Mouse (Mus musculus): Measurements from ENCODE around the gene Gm21970. TPM values are rescaled to one million over a fixed set of nuclear protein-coding genes. Genes with fewer than 3 reads are reported as not detected.

Gm21970 gene
- polyA plus RNA-seq (2016; fragmentation: Nextera tagmentation; extraction: Ambion mirVana): not detected in 2 replicates

- ATAC-seq (ENCODE audit: low FRiP score, low read depth): no peak
- Histone ChIP-seq H3K9ac (no peak within 1 kb of the TSS), H3K36me3 (peaks cover 63% of the 10 kb centered on the region), H3K4me2 (replicated peaks) (no peak within 1 kb of the TSS), H3K9me3 (no peaks in the 10 kb centered on the region), H3K4me1 (no peaks in the 10 kb centered on the region), H3K27ac (no peak within 1 kb of the TSS), H3K4me3 (no peak within 1 kb of the TSS), H3K27me3 (replicated peaks) (no peaks in the 10 kb centered on the region)
- 80% methylated on average over 5 of the region's 5 CpGs for WGBS
Measured at GRCm38 (mm10) chr16:91391421-91391820, at the start of gene Gm21970. Gene Gm21970 (plus strand): TSS chr16:91391721.

- no peak for ATAC-seq (ENCODE audit: low FRiP score, low read depth)
- no peaks in the 10 kb centered on the region; the same call in 1 of the 2 replicates for H3K4me1 ChIP-seq
- H3K4me3 ChIP-seq: no peak overlapping the region
- H3K36me3 ChIP-seq: no peaks in the 10 kb centered on the region
- WGBS: 80% methylated on average over 9 of the region's 9 CpGs
- H3K4me2 ChIP-seq (replicated peaks): no peak overlapping the region
- H3K27ac ChIP-seq: no peak overlapping the region
- H3K27me3 ChIP-seq (replicated peaks): peaks cover 58% of the 10 kb centered on the region
- H3K9ac ChIP-seq: no peak overlapping the region
- H3K9me3 ChIP-seq: no peaks in the 10 kb centered on the region
Measured at GRCm38 (mm10) chr16:91346491-91346890, 45.0 kb upstream of the Gm21970 start.

GRCm38 (mm10) chr16:91347491-91348263, 43.8 kb upstream of the Gm21970 start:
- no peak overlapping the region for H3K4me3 ChIP-seq
- 63% methylated on average over 20 of the region's 20 CpGs for WGBS
- H3K4me2 ChIP-seq (replicated peaks): no peak overlapping the region
- peaks cover 60% of the 10 kb centered on the region for H3K27me3 ChIP-seq (replicated peaks)
- no peaks in the 10 kb centered on the region for H3K9me3 ChIP-seq
- H3K36me3 ChIP-seq: no peaks in the 10 kb centered on the region
- no peak for ATAC-seq (ENCODE audit: low FRiP score, low read depth)
- H3K9ac ChIP-seq: no peak overlapping the region
- no peak overlapping the region for H3K27ac ChIP-seq
- no peaks in the 10 kb centered on the region; the same call in 1 of the 2 replicates for H3K4me1 ChIP-seq

- Histone ChIP-seq H3K4me3 (no peak overlapping the region), H3K27ac (no peak overlapping the region)
Measured at GRCm38 (mm10) chr16:91348264-91348565, 43.3 kb upstream of the Gm21970 start.

GRCm38 (mm10) chr16:91348588-91349330, 42.8 kb upstream of the Gm21970 start:
- WGBS: 70% methylated on average over 28 of the region's 28 CpGs
- Histone ChIP-seq H3K36me3 (no peaks in the 10 kb centered on the region), H3K9me3 (no peaks in the 10 kb centered on the region), H3K4me3 (no peak overlapping the region), H3K9ac (no peak overlapping the region), H3K27ac (no peak overlapping the region), H3K27me3 (replicated peaks) (peaks cover 66% of the 10 kb centered on the region), H3K4me2 (replicated peaks) (no peak overlapping the region), H3K4me1 (no peaks in the 10 kb centered on the region; the same call in 1 of the 2 replicates)
- ATAC-seq (ENCODE audit: low FRiP score, low read depth): no peak

More at GRCm38 (mm10) chr16:91348264-91348565, 43.3 kb upstream of the Gm21970 start:
- WGBS: 67% methylated on average over 14 of the region's 14 CpGs
- Histone ChIP-seq H3K27me3 (replicated peaks) (peaks cover 66% of the 10 kb centered on the region), H3K9me3 (no peaks in the 10 kb centered on the region), H3K4me2 (replicated peaks) (no peak overlapping the region), H3K9ac (no peak overlapping the region), H3K4me1 (no peaks in the 10 kb centered on the region; the same call in 1 of the 2 replicates), H3K36me3 (no peaks in the 10 kb centered on the region)
- no peak for ATAC-seq (ENCODE audit: low FRiP score, low read depth)

- H3K36me3 ChIP-seq: no peaks in the 10 kb centered on the region
- H3K4me3 ChIP-seq: no peak overlapping the region
- peaks cover 51% of the 10 kb centered on the region for H3K27me3 ChIP-seq (replicated peaks)
- peak; percentile 50; the same call in 1 of the 2 replicates for ATAC-seq (ENCODE audit: low FRiP score, low read depth)
- H3K4me1 ChIP-seq: no peaks in the 10 kb centered on the region; the same call in 1 of the 2 replicates
- no peak overlapping the region for H3K27ac ChIP-seq
- WGBS: 7% methylated on average over 7 of the region's 7 CpGs
- no peak overlapping the region for H3K4me2 ChIP-seq (replicated peaks)
- H3K9me3 ChIP-seq: no peaks in the 10 kb centered on the region
- no peak overlapping the region for H3K9ac ChIP-seq
Measured at GRCm38 (mm10) chr16:91352084-91352562, 39.4 kb upstream of the Gm21970 start.

GRCm38 (mm10) chr16:91352749-91353148, 38.8 kb upstream of the Gm21970 start:
- Histone ChIP-seq H3K27ac (no peak overlapping the region), H3K9me3 (no peaks in the 10 kb centered on the region), H3K4me3 (no peak overlapping the region), H3K27me3 (replicated peaks) (peaks cover 51% of the 10 kb centered on the region), H3K36me3 (no peaks in the 10 kb centered on the region), H3K9ac (no peak overlapping the region), H3K4me1 (no peaks in the 10 kb centered on the region; the same call in 1 of the 2 replicates), H3K4me2 (replicated peaks) (no peak overlapping the region)
- 0 out of 2 replicates have a peak, but pooled peaks have one; percentile 29 for ATAC-seq (ENCODE audit: low FRiP score, low read depth)
- WGBS: 68% methylated on average over 7 of the region's 7 CpGs

- Histone ChIP-seq H3K4me1 (no peaks in the 10 kb centered on the region), H3K27me3 (replicated peaks) (peaks cover 51% of the 10 kb centered on the region), H3K27ac (no peak overlapping the region), H3K9ac (no peak overlapping the region), H3K36me3 (no peaks in the 10 kb centered on the region), H3K4me2 (replicated peaks) (no peak overlapping the region), H3K4me3 (no peak overlapping the region), H3K9me3 (no peaks in the 10 kb centered on the region)
- WGBS: 84% methylated on average over 6 of the region's 6 CpGs
- ATAC-seq (ENCODE audit: low FRiP score, low read depth): no peak
Measured at GRCm38 (mm10) chr16:91353177-91353576, 38.3 kb upstream of the Gm21970 start.

GRCm38 (mm10) chr16:91353638-91354037, 37.9 kb upstream of the Gm21970 start:
- Histone ChIP-seq H3K9ac (no peak overlapping the region), H3K36me3 (no peaks in the 10 kb centered on the region), H3K9me3 (no peaks in the 10 kb centered on the region), H3K4me1 (no peaks in the 10 kb centered on the region), H3K4me3 (no peak overlapping the region), H3K27me3 (replicated peaks) (peaks cover 46% of the 10 kb centered on the region), H3K4me2 (replicated peaks) (no peak overlapping the region), H3K27ac (no peak overlapping the region)
- ATAC-seq (ENCODE audit: low FRiP score, low read depth): no peak
- WGBS: 82% methylated on average over 5 of the region's 5 CpGs

- no peak overlapping the region for H3K4me2 ChIP-seq (replicated peaks)
- H3K9ac ChIP-seq: no peak overlapping the region
- H3K27me3 ChIP-seq (replicated peaks): peaks cover 44% of the 10 kb centered on the region
- H3K27ac ChIP-seq: no peak overlapping the region
- H3K4me3 ChIP-seq: no peak overlapping the region
- H3K9me3 ChIP-seq: no peaks in the 10 kb centered on the region
- H3K36me3 ChIP-seq: no peaks in the 10 kb centered on the region
- 81% methylated on average over 4 of the region's 4 CpGs for WGBS
- no peaks in the 10 kb centered on the region for H3K4me1 ChIP-seq
- ATAC-seq (ENCODE audit: low FRiP score, low read depth): no peak
Measured at GRCm38 (mm10) chr16:91354599-91354998, 36.9 kb upstream of the Gm21970 start.

GRCm38 (mm10) chr16:91355160-91355559, 36.4 kb upstream of the Gm21970 start:
- Histone ChIP-seq H3K27ac (no peak overlapping the region), H3K36me3 (no peaks in the 10 kb centered on the region), H3K9me3 (no peaks in the 10 kb centered on the region), H3K4me1 (no peaks in the 10 kb centered on the region), H3K9ac (no peak overlapping the region), H3K4me2 (replicated peaks) (no peak overlapping the region), H3K27me3 (replicated peaks) (peaks cover 40% of the 10 kb centered on the region), H3K4me3 (no peak overlapping the region)
- WGBS: 77% methylated on average over 12 of the region's 12 CpGs
- ATAC-seq (ENCODE audit: low FRiP score, low read depth): no peak

- Histone ChIP-seq H3K27ac (no peak overlapping the region), H3K4me1 (no peaks in the 10 kb centered on the region), H3K27me3 (replicated peaks) (peaks cover 26% of the 10 kb centered on the region), H3K9me3 (no peaks in the 10 kb centered on the region), H3K36me3 (no peaks in the 10 kb centered on the region), H3K9ac (no peak overlapping the region), H3K4me3 (no peak overlapping the region), H3K4me2 (replicated peaks) (no peak overlapping the region)
- WGBS: 76% methylated on average over 10 of the region's 10 CpGs
- ATAC-seq (ENCODE audit: low FRiP score, low read depth): no peak
Measured at GRCm38 (mm10) chr16:91356760-91357525, 34.6 kb upstream of the Gm21970 start.
